Mouse (Mus musculus) kidney, postnatal 25 days (tissue): ENCODE measurements around the gene Gm11487.
"Not testable (repeated sequence)": the region's sequence is repeated elsewhere in the genome, so short reads cannot be mapped to it uniquely, and the experiment has no call there.

ENCODE experiments used
- DNase-seq, 2 experiments: peaks; one replicate each; pipeline ENCODE4 v3.0.0; 2021; ENCODE audit warnings: mixed read lengths in 2 of 2

Gene Gm11487

DNA sequence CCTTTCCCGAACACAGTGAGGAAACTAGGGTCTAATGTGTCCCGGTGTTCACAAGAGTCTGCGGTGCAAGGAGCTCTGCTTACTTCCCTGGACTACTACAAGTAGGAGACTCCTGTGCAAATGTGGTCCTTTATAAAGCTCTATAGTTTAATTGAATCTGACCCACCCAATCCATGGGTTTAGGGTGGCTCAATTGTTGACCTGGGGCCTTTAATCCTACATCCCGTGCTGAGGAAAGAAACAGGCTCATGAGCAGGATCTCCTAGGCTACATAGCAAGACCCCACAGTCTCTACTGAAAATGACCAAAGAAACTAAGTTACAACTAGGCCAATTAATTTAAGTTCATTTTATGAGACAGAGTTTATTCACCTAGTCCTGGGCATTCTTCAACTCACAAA, at the start of gene Gm11487:
Gene Gm11487 (minus strand): TSS at position 101 of the 400 bp plus-strand sequence.
- not testable (repeated sequence) for DNase-seq

DNA sequence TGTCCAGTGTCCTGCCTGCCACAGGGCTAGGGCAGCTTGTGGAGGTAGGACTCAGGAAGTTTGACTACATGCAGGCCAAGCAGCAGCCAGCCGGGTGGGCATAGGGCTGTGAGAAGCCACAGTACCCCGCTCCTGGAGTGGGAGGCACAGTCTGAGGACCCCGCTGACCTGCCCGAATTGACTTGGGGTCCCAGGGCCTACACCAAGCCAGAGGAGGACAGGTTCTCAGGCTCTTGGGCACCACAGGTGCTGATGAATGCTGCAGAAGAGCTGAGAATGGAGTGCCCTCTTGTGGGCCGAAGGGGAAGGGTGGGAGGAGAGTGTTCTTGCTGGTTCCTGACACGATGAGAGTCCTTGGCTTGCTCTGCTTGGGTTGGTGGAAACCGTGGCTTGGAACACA, 39.8 kb upstream of the Gm11487 start:
- DNase-seq: peak; percentile 14 to 44

DNA sequence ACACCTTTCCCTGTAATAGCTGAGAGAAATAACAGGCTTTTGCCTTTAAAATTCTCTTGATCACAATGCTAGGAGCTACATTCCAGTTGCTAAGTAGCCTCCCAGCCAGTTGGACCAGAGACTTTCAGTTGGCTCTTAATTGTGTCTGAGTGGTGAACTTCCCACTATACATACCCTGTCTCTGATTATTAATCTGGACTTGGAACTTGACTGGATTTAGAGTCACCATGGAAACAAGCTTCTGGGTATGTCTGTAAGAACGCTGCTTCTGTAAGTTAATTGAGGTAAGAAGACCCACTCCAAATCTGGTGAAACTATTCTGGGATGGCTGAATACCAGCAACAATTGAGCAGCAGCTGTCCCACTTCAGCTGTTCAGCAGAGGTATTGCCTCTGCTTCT, 37.7 kb upstream of the Gm11487 start:
- no peak for DNase-seq

DNA sequence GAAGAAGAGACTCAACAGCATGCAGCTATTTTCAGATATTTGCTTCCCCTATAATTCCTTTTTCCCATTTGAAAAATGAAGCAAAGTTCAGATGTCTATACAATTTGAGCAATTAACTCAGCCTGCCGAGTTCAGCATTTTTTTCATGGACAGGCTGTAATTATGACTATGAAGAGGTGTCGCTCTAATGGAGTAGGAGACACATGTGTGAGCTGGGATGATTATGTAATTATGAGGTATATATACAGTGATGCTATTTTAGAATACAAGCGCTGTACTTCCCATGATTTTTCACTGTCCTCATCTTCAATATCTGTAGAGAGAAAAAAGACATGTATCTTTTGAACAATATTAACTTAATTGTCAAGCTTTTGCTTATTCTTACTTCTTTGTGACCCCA, 21.0 kb upstream of the Gm11487 start:
- DNase-seq: no peak

DNA sequence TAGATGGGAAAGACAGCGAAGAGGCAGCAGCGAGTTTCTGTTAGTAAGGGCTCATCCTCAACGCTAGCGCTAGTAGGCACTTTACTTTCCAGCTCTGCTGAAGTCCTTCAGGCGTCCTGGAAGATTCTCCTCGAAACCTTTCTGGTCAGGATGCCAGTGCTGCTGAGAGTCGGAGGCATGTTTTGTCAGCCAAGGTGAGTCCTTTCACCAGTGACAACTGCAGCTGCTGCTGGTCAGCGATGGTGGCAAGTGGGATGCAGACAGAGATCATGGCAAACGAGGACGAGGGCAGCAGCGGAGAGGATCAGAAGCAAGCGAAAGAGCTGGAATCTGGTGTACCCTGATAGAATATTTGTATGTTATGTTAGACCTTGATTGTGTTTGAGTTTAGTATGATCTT, 18.2 kb upstream of the Gm11487 start:
- no peak for DNase-seq

DNA sequence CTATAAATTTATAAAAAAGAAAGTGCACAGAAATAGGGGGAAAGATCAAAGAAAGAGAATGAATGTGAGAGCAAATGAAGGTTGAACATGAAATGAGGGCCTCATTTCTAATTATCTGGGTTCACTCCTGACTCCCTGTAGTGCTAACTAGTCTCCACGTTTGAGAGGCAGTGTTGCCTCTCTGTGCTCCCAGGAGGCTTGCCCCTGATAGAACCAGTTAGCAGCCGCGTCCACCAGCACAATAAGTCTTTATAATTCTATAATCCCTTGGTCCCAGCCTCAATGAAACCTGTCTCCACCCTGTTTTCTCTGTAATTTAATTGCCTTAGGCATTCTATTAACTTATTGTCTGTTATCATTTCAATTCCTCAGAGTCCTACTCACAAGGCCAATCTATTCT, 38.3 kb downstream of the Gm11487 start:
- no peak for DNase-seq
